Mouse (Mus musculus): ENCODE measurements around the gene Olfr1065.

GRCm38 (mm10) chr2:86456169-86456568 is 5.8 kb upstream of the Olfr1065 start, which contains the start of gene Olfr1066:
- TF ChIP-seq TAL1 (IDR thresholded peaks at IDR 0.05; ENCODE audit: low read length) (no peak), GATA1 (IDR thresholded peaks at IDR 0.05; ENCODE audit: low read length) (no peak)

Measured in erythroblast, embryonic 14.5 days (primary cell).